Mouse (Mus musculus) skeletal muscle tissue, adult 2 months (tissue): ENCODE results near the gene Arhgef19.

Experiments used
- DNase-seq: peaks from one replicate; pipeline ENCODE4 v3.0.0-alpha.2; 2012; ENCODE audit warnings: low read depth, low spot score

Arhgef19 gene

GRCm38 (mm10) chr4:141283879-141284411 lies 44.6 kb downstream of the Arhgef19 start:
- DNase-seq, result no peak

GRCm38 (mm10) chr4:141284486-141284885 lies 45.2 kb downstream of the Arhgef19 start:
- DNase-seq, result no peak

GRCm38 (mm10) chr4:141285128-141285527 lies 45.8 kb downstream of the Arhgef19 start:
- no peak for DNase-seq

DNA sequence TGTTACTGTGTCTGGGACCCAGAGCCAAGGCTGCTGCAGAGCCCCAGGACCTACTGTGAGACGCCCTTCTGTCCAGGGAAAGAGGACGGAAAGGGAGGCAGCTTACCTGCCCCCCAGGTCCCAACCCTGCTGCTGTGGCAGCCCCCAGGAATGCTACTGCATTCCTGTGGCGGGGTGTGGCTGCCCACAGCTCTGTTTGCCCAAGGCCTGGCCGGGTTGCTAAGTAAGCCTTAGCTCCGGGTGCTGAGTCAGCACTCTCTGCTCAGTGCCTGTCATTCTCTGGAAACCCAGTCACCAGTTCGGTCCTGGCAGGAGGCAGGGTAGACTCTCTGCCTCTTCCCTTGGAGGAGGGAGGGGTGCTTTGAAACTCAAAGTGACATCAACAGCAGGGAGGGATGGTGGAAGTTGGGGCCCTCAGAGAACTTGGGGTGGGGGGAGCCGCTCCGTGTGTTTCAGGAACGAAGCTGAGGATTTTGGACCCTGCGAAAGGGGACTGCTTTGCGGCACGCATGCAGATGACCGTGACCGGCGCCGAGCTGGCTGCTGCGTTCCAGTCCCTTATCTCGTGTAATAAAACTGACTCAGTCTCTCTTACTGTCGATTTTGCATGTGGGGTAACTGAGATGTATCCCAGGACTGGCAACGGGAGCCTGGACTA lies 47.7 kb downstream of the Arhgef19 start:
- DNase-seq, result no peak

- DNase-seq, result no peak
These were observed 48.3 kb downstream of the Arhgef19 start for GRCm38 (mm10) chr4:141287518-141288004.

GRCm38 (mm10) chr4:141288152-141288551 lies 48.9 kb downstream of the Arhgef19 start:
- no peak for DNase-seq

- DNase-seq, result no peak
These were observed 52.5 kb downstream of the Arhgef19 start for GRCm38 (mm10) chr4:141291571-141292375.

DNA sequence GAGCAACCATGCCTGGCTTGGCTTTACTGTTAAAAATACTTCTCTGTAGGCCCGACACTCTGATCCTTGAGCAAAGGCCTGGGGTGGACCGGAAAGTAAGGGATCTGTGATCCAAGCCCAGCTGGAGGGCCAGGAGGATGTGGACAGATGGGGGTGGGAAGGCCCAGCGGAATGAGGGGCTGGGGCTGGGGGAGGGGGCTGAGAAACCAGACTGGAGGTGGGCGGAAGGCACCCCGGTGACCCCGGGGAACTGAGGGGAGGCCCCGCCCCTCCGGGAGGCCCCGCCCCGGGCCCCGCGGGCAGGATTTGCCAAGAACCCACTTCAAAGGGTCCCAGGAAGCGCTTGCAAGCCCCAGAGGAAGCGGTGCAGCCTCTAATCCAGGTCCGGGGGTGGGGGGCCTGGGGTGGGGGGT lies 56.5 kb downstream of the Arhgef19 start:
- DNase-seq, result no peak

DNA sequence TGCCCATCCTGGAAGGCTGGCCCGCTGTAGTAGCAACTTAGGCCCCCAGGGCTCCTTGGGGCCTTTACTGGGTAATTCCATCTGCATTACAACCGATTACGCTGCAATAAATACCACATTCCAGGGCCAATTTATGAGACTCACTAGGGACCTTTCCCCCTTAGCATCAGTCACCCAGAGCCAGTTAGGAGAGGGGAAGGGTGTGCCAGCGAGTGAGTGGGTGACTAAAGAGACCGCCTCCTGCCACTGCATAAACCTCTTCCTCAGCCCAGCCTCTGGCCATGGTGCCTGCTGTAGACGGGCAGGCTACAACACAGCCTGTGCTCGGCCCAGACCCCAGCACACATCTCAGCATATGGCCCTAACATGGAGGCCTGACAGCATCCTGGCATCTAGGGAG lies 58.6 kb downstream of the Arhgef19 start:
- no peak for DNase-seq

DNA sequence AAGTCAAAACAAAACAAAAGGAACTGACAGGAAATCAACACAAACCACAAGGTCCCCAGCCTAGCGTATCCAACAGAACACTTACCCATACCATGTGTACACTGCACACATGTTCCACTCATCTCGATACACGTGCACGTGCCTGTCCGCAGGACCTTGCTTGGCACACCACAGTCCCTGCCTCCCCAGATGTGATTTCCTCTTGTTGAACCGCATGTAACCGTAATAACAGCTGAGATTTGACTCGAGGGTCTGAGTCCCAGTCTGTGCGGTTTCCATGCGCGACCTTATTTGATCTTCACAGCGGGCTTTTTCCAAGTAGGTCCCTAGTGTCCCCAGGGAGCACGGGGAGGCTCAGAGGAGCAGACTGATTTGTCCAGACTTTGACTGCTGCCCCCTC lies 60.1 kb downstream of the Arhgef19 start:
- DNase-seq, result peak; percentile 40

DNA sequence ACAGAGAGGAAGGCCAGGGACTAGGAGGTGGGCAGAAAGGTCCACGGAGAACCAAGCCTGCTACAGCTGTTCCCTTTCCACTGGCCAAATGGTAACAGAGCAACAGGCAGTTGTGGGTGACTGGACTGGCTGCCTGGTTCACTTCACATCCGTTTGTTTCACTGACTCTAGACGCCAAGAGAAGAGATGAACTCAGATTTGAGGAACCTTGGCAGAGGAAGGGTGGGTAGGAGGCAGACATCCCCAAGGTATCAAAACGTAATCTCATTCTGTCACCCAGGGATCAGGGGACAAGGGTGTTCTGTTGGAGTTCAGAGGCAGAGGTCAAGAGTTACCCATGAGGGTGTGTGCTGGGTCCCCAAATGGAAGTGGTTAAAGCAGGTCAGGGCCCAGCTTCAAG lies 60.9 kb downstream of the Arhgef19 start:
- DNase-seq, result no peak

DNA sequence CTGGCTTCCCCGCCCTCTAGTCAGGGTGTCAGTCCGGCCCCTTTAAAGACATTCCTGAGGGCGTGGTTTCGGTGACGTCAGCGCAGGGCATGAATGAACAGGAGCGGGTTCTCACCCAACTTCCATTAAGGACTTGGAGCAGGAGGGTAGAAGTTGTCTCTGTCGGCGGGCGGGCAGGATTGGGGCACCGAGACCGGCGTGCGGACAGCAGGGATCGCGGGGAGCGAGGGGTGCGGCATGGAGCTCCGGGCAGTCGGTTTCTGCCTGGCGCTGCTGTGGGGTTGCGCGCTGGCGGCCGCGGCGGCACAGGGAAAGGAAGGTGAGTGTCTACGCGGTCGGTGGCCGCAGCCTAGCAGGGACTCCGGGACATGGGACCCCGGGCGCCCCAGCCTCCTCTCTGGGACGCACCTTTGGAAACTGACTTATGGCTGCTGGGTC lies 61.8 kb downstream of the Arhgef19 start, which contains the start of gene Epha2:
Epha2 (plus strand) TSS at position 125 of the 438 bp plus-strand sequence.
- DNase-seq, result peak; percentile 54

DNA sequence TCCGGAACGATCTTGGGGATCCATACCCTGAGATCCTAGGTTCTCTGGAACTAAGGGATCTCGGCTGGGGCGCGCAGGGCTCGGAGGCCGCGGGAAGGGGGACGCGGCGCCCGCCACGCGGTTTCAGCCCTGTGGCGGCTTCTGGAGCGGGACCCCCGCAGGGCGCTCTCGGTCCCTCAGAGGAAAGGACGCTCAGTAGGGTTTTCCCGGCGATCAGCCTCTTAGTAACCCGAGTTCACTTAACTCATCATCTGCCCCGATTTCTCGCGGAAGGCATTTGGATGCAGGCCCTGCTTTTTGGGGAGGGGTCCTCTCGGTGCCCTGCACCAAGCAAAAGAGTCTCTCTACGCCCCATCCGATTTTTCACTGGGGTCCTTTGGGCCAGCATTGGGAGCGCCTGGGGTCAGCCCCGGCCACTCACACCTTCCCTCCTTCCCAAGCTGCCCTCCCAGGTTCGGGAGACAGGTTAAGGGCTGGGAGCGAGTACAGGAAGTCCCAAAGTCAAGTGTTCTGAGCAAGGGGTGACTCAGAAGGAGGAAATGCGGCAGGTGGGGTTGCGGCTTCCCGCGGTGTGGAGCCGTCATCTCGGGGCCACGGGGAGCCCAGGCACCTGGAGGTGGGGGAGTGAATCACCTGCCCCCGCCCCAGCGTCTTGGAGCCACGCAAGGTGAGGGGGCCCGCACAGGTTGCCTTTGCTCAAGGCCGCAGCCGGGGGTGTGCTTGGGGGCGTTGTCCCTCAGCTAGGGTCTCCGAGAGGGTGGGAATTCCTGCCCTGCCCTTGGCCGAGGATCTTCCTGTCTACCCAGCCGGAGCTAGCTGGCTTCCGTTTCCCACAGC lies 62.5 kb downstream of the Arhgef19 start:
- DNase-seq, result no peak

GRCm38 (mm10) chr4:141302428-141303401 lies 63.4 kb downstream of the Arhgef19 start:
- DNase-seq, result no peak

- no peak for DNase-seq
These were observed 64.3 kb downstream of the Arhgef19 start for GRCm38 (mm10) chr4:141303402-141304222.

DNA sequence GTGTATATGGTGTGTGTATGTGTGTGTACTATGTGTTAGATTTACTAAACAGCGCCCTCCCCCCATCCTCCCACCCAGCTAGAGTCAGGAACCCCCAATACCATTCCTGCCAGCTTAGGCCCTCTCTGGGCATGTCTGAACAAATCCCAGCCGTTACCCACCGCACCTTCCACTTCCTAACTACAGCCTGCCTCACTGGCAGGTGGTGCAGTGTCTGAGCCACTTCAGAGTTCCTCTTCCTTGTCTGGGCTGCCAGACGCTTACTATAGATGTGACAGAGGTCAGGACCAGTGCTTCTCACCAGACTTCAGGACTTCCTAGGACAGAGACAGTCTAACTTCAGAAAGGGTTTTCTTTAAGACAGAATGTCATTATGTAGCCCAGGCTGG lies 64.9 kb downstream of the Arhgef19 start:
- DNase-seq, result no peak

GRCm38 (mm10) chr4:141306057-141306456 lies 66.8 kb downstream of the Arhgef19 start:
- no peak for DNase-seq
